9 mouse cellular contexts compared by ENCODE assay signal in the genomic region with DNA sequence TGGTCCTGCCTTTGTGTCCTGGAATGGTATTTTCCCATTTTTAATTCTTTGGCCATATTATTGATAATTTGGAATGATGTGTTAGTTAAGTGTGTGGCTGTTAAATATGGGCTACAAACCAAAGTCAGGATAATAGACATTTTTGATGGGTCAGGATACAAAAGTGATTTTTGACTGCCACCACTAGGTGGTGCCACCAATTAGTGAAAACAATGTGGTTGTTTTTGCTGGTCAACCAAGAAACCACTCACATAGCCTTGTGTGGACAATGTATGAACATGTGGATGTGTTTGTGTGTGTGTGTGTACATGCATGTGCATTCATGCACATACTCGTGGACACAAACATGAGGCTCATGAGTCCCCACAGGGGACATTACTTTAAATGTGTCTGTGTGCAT. TPM values are rescaled to one million over a fixed set of nuclear protein-coding genes. Genes with fewer than 3 reads are reported as not detected.
DNase-seq lines count a peak whose midpoint lies in the region; ATAC-seq and TF ChIP-seq lines count a peak whose summit lies in the region.
"Had no signal": no experiment of that assay in that cellular context is flagged by ENCODE, and none has a peak within 500 bp of the region (broad histone marks: within the 10 kb centered on the region; RNA-seq: fewer than 3 reads in every experiment).

No protein-coding gene starts in this region.

- H3K4me3 ChIP-seq in gastrocnemius, adult 2 months: no peak overlapping the region
- no peak overlapping the region for H3K4me3 ChIP-seq in lung, adult 2 months (replicated peaks; ENCODE audit: extremely low read depth, low read depth, low read length)
- H3K4me3 ChIP-seq: neural tube, embryonic 12.5 days had no signal

- peak; percentile 55 for DNase-seq in gastrocnemius, adult 2 months
- no peak for DNase-seq in gastrocnemius, postnatal 25 days
- peak; percentile 84 for DNase-seq in testis, postnatal 10 days (ENCODE audit: low spot score)
- no peak for DNase-seq in testis, postnatal 14 days (ENCODE audit: low spot score)
- peak; percentile 42 for DNase-seq in c-Kit-positive CD71-negative TER-119-negative erythroid progenitor cells, embryonic 14.5 days (ENCODE audit: low read depth)
- peak; percentile 50 for DNase-seq in lung, adult 2 months
- no peak for DNase-seq in spleen, adult 12 weeks (ENCODE audit: low spot score)

- TF ChIP-seq CTCF in gastrocnemius, adult 2 months (IDR thresholded peaks at IDR 0.05): peak; percentile 79
- TF ChIP-seq CTCF in lung, adult 2 months (IDR thresholded peaks at IDR 0.05; ENCODE audit: insufficient read depth, low read length): peak; percentile 28; the same call in 1 of the 2 replicates

- peaks cover 27% of the 10 kb centered on the region for H3K4me1 ChIP-seq in lung, adult 2 months (ENCODE audit: control insufficient read depth, insufficient read depth, low read length)
- H3K4me1 ChIP-seq: neural tube, embryonic 12.5 days had no signal

- no peak for TF ChIP-seq POLR2A in lung, adult 2 months (IDR thresholded peaks at IDR 0.05; ENCODE audit: borderline replicate concordance, extremely low read depth, low read depth, low read length)

- peak overlapping the region; percentile 95; the same call in 1 of the 2 replicates for H3K27ac ChIP-seq in gastrocnemius, adult 2 months
- H3K27ac ChIP-seq: neural tube, embryonic 12.5 days had no signal

- intact Hi-C loops in gastrocnemius, adult 2 months (cut with DNase I): loop anchor here (5.0 kb wide), 1 partner anchor 138 kb away; no protein-coding TSS in a partner anchor

- ATAC-seq in erythroblast, adult 5-6 weeks (replicated peaks; ENCODE audit: low FRiP score, poor library complexity, severe bottlenecking): no peak

- WGBS in lung, adult 2 months: 14% methylated on average over 1 of the region's 1 CpGs

RNA-seq across cellular contexts. Expression of a gene that starts 2.2 kb away (rescaled TPM):
- 1 to 10 TPM; 1.1 to 2.4 TPM for total RNA-seq in gastrocnemius, adult 2 months (2021)
- 1 to 10 TPM; 1.4 to 2.3 TPM for total RNA-seq in gastrocnemius, postnatal 25 days (2021)
- polyA plus RNA-seq in lung, adult 2 months (2012; rRNA removed): 14.4 and 15.1 TPM in 2 replicates
- total RNA-seq in erythroblast, adult 5-6 weeks (2015; ENCODE audit: low replicate concordance): not detected in 2 replicates
- total RNA-seq in erythroblast, adult 5-6 weeks (2017; ENCODE audit: low replicate concordance): not detected in 2 replicates

RNA-seq across cellular contexts. Expression of a gene that starts 5.1 kb away (rescaled TPM):
- 1 to 10 TPM; 1.4 to 2.3 TPM for total RNA-seq in gastrocnemius, adult 2 months (2021)
- 1 to 10 TPM; 1.3 to 1.5 TPM for total RNA-seq in gastrocnemius, postnatal 25 days (2021)
- polyA plus RNA-seq in lung, adult 2 months (2012; rRNA removed): 5.7 and 9.4 TPM in 2 replicates
- total RNA-seq in erythroblast, adult 5-6 weeks (2015; ENCODE audit: low replicate concordance): not detected in 2 replicates
- total RNA-seq in erythroblast, adult 5-6 weeks (2017; ENCODE audit: low replicate concordance): not detected in 2 replicates
- polyA plus RNA-seq: neural tube, embryonic 12.5 days had no signal

RNA-seq across cellular contexts. Expression of a gene that starts 14.7 kb away (rescaled TPM):
- total RNA-seq in gastrocnemius, adult 2 months (2021): not detected
- total RNA-seq in gastrocnemius, postnatal 25 days (2021): not detected
- 0.37 and 0.67 TPM in 2 replicates for polyA plus RNA-seq in lung, adult 2 months (2012; rRNA removed)
- not detected in 2 replicates for total RNA-seq in erythroblast, adult 5-6 weeks (2015; ENCODE audit: low replicate concordance)
- not detected in 2 replicates for total RNA-seq in erythroblast, adult 5-6 weeks (2017; ENCODE audit: low replicate concordance)
- polyA plus RNA-seq: neural tube, embryonic 12.5 days had no signal

RNA-seq across cellular contexts. Expression of a gene that starts 24.2 kb away (rescaled TPM):
- total RNA-seq in gastrocnemius, adult 2 months (2021): not detected
- total RNA-seq in gastrocnemius, postnatal 25 days (2021): not detected
- polyA plus RNA-seq in lung, adult 2 months (2012; rRNA removed): not detected in 2 replicates
- not detected in 2 replicates for total RNA-seq in erythroblast, adult 5-6 weeks (2015; ENCODE audit: low replicate concordance)
- total RNA-seq in erythroblast, adult 5-6 weeks (2017; ENCODE audit: low replicate concordance): 0.70 TPM in 1 of 2 replicates, not detected in the other
- polyA plus RNA-seq: neural tube, embryonic 12.5 days had no signal

RNA-seq across cellular contexts. Expression of a gene that starts 46.0 kb away (rescaled TPM):
- total RNA-seq in gastrocnemius, adult 2 months (2021): not detected
- not detected for total RNA-seq in gastrocnemius, postnatal 25 days (2021)
- 0.13 TPM in 1 of 2 replicates, not detected in the other for polyA plus RNA-seq in lung, adult 2 months (2012; rRNA removed)
- not detected in 2 replicates for total RNA-seq in erythroblast, adult 5-6 weeks (2015; ENCODE audit: low replicate concordance)
- not detected in 2 replicates for total RNA-seq in erythroblast, adult 5-6 weeks (2017; ENCODE audit: low replicate concordance)
- polyA plus RNA-seq: neural tube, embryonic 12.5 days had no signal

Comparison
In these comparisons a context has a peak if more than half of its experiments do, and no peak if none do; other contexts are left out.
1. DNase-seq: peak in gastrocnemius, adult 2 months (single experiment), testis, postnatal 10 days (single experiment), c-Kit-positive CD71-negative TER-119-negative erythroid progenitor cells, embryonic 14.5 days (single experiment) and lung, adult 2 months (single experiment); none in gastrocnemius, postnatal 25 days (single experiment), testis, postnatal 14 days (single experiment) and spleen, adult 12 weeks (single experiment).